Mouse (Mus musculus) G1E (cell line): Measurements from ENCODE around the gene Dyx1c1.

ENCODE experiments used
- CTCF ChIP-seq: IDR thresholded peaks from 2 replicates; pipeline ENCODE4 v1.5.1; 2012; ENCODE audit warnings: low read depth, low read length, inconsistent platforms, mixed read lengths
- GATA1 ChIP-seq: IDR thresholded peaks from 2 replicates; pipeline ENCODE4 v1.6.1; 2012; ENCODE audit warnings: borderline replicate concordance, low read length, inconsistent platforms, mixed read lengths
- GATA2 ChIP-seq: IDR thresholded peaks from 2 replicates; pipeline ENCODE4 v1.6.1; 2012; ENCODE audit warnings: low read depth, low read length, inconsistent platforms, borderline replicate concordance
- POLR2AphosphoS5 ChIP-seq: IDR thresholded peaks from 2 replicates; pipeline ENCODE4 v1.6.1; 2012; ENCODE audit warnings: low read depth, low read length, inconsistent platforms; ENCODE audit not compliant: insufficient replicate concordance
- TAL1 ChIP-seq: conservative IDR thresholded peaks from 2 replicates; pipeline ENCODE4 v1.6.1; 2012; ENCODE audit warnings: low read depth, low read length, inconsistent platforms, mixed read lengths

DNA sequence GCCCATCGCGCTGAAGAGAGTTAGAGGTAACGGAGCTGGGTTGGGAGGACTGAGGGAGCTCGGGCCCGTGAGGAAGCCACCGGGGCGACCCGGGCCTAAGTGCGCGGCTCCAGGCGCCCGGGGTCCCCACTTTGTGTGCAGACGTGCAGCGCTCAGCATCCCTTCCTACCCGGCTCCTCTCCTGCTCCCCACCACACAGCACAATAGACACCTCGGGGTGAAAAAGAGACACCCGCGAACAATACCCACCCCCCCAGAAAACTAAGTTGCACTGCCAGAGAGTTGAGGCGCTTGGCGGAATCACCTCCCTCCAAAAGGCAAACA, 32.7 kb upstream of the Dyx1c1 start:
- TF ChIP-seq CTCF: no peak
- no peak for TF ChIP-seq GATA1
- TF ChIP-seq TAL1: no peak
- TF ChIP-seq GATA2: no peak
- TF ChIP-seq POLR2AphosphoS5: no peak
